Mouse (Mus musculus) frontal cortex, adult 2 months (tissue): ENCODE data around the gene Amotl2. TPM values are rescaled to one million over a fixed set of nuclear protein-coding genes. Genes with fewer than 3 reads are reported as not detected.

ENCODE experiments used
- DNase-seq, 2 experiments: peaks; one replicate each; pipeline ENCODE4 v3.0.0; 2022; ENCODE audit warnings: low spot score in 1 of 2; ENCODE audit errors: extremely low spot score in 1 of 2
- polyA plus RNA-seq: library from polyadenylated mRNA; depleted of rRNA; stranded (reverse); fragments of >200 nt; gene quantifications from 2 replicates; pipeline ENCODE4 v1.2.3, GENCODE M21; 2012; rRNA removed

Gene Amotl2
- 13.9 and 14.1 TPM in 2 replicates for polyA plus RNA-seq

DNA sequence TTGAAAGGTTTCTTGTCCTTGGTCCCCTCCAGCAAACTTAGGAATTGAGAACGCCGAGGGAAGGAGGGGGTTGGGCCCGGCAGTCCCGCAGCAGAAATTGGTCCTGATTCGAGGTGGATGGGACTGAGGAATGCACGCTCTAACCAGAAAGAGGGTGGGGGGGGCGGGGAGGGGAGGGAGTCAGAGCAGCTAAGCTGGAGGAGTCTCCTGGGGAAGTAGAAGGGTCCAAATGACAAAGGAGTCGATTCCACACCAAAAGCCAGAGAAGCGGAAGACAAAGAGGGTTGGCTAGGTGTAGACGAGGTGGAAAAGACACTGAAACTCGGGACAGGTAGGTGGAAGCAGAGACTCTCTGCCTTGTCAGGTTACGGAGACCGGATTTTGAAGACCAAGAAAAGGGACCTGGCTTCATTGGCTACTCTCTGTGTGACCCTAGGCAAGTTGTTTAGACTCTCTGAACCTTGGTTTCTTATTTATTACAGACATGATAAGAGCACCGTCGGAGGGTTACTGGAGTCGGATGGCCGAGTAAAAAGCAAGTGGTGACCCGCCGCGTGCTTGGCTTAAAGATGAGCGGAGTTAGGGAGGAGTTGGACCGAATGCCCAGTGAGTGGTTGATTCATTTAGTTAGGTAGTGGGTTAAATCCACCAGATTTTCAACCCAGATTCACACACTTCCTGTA, at the start of gene Amotl2:
TSS of gene Amotl2 (plus strand) at position 192 of the 683 bp plus-strand sequence.
- DNase-seq = no peak

DNA sequence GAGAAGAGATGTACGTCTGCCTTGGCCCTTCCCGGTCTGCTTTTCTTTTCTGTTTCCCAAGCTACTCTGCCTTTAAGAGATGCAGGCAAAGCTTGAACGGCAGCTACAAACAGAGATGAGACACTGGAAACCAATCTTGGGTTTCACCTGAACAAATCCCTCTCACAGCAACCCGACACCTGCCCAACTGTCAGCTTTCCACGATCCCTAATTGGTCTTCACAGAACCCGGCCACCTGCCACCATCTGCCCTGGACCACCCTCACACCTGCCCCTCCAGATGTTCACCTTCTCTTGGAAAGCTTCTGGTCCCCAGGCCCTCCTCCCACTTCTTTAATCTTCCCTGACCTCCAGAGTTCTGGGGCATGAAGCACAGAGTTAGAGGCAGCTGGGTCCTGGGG, 48.4 kb upstream of the Amotl2 start:
- no peak for DNase-seq

DNA sequence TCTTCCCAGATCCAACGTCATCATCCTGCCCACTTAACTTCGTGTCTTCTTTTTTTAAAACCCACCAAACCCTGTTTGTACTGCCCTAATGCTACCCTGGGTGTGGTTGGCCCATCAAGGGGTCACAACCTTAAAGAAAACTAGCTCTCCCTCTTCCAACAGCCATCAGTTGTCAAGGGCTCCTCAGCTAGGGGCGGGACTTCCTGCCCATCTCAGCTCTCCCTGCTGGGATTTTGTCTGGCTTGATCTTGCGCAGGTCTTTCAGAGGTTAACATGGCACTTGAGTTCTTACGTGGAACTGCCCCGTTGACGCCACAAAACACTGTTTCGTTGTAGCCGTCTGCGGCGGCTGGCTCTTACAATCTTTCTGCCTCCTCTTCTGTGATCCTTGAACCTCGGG, 47.6 kb upstream of the Amotl2 start:
- DNase-seq = no peak

DNA sequence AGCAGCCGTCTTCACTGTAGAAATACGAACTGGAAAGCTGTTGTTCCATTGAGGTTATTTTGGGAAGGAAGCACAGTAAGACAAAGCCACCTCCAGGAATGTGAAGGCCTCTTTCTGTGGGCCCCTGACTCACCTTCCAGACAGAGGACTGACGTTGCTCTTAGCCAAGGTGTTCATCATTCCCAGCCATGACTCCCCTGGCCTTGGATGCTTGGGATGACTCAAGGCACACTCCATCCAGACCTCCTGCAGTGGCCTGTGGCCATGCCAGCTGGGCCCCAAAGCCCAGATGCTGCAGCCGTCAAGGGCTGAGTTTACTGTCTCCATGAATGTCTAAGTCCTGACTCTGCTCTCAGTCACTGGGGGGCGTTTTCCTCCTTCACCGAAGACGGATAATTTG, 43.1 kb upstream of the Amotl2 start:
- no peak for DNase-seq

DNA sequence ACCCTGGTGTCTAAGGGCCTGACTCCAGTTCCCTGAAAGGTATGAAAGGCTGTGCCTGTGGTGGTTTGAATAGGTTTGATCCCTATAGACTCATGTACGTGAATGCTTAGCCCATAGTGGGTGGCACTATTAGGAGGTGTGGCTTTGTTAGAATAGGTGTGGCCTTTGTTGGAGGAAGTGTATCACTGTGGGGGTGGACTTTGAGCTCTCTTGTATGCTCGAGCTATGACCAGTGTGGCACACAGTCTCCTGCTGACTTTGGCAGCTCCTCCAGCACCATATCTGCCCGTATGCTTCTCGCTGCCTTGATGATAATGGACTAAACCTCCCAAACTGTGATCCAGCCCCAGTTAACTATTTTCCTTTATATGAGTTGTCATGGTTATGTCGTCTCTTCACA, 40.5 kb upstream of the Amotl2 start:
- no peak for DNase-seq

DNA sequence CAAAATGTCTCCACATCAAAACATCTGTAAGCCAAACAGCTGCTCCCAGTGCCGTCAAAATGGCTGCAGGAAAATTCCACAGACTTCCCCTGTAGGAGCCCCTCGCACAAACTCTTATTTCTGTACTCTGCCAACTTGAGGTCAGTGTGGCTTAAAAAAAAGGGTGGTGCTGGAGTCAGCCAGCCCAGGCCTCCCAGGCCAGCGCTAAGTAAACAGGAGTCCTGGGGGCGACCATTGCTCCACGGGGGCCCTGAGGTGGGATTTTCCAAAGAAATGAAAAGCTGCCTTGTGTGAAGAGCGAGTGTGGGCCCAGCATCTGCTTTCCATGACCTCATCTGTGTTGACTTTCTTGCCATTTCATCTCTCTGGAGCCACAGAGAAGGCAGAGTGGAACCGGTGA, 35.0 kb upstream of the Amotl2 start:
- DNase-seq = no peak

DNA sequence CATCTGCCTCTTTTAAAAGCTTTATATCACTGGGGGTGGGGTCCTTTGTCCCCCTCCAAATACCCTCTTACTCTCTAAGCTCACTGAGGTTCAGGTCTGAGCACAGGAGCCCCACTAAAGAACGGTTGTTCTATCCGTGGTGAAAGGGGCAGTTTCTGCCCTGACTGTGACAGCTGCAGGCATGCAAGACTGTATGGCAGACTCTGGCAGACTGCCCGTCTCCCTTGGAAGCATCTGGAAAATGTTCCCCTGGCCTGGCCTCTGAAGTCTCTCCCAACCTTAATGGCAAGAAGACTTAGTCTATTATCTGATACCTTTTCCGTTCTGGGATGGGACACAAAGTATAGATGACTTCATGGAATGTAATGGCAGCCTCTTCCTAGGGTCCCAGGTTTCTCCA, 28.5 kb upstream of the Amotl2 start:
- no peak for DNase-seq

DNA sequence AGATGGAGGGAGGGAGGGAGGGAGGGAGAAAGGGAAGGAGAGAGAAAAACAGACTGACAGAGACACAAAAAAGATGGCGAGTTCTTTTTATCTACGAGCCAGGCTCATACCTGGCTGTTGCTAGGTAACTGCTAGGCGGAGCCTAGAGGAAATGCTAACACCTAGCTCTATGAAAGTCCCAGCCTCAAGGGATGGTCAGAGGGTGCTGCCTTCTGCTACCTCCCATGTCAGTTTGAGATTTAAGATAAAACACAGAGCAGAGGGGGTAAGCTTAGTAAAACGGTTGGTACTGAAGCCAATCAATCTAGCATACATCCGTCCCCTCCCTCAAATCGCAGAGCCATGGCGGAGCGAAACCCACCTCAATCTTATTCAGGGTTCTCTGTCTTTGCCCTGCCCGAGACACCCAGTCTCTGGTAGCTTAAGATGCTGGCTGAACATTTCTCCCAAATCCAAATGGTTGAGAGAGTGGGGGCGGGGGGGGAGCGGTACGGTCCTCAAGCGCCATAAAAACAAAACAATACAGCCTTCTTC, 27.0 kb upstream of the Amotl2 start:
- DNase-seq = peak in 1 of 2 experiments; percentile 9

DNA sequence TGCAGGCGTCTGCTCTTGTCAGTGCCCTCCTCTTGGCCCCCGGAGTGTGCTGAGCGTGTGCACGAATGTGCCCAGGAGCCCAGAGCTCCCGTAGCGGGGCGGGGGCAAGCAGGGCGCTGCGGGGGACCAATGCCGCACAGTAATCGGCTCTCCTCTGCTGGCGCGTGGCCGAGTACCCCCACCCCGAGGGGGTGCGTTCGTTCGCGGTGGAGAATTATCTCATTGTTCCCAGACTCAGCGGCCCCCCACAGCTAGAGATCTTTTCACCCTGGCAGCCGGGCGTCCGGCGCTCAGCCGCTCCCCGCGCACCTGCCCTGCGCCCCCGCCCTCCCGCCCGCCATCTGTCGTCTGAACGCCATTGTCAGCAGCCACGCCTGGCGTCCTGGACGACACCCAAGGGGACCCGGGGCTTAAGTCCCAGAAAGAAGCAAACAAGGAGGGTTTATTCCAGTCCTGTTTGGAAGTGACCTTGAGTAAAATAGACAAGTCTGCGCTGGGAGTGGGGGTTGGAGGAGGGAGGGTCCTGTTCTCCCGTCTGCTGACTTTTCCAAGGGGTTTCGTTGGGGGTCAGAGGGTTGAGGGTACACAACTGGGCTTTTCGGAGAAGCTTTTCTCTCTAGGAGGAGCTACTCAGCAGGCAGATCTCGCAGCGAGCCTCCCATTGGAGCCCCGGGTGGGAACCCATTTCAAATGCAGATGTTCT, 26.4 kb upstream of the Amotl2 start:
- peak in 1 of 2 experiments; percentile 39 for DNase-seq

DNA sequence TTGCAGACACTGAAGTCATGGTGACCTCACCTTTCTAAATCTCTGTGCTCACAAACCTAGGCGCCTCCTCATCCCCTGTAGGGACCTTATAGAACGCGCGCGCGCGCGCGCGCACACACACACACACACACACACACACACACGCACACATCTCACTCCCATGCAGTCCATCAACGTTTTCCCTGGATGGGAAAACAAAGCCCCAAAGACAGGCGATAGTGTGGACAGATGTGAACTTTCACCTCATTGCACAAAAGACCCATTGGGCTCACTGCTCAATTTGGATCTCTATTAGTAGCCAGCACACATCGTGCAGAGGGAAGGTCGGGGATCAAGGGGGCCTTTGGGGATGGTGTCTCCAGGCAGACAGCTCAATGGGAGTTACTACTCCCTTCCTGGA, 25.6 kb upstream of the Amotl2 start:
- no peak for DNase-seq

DNA sequence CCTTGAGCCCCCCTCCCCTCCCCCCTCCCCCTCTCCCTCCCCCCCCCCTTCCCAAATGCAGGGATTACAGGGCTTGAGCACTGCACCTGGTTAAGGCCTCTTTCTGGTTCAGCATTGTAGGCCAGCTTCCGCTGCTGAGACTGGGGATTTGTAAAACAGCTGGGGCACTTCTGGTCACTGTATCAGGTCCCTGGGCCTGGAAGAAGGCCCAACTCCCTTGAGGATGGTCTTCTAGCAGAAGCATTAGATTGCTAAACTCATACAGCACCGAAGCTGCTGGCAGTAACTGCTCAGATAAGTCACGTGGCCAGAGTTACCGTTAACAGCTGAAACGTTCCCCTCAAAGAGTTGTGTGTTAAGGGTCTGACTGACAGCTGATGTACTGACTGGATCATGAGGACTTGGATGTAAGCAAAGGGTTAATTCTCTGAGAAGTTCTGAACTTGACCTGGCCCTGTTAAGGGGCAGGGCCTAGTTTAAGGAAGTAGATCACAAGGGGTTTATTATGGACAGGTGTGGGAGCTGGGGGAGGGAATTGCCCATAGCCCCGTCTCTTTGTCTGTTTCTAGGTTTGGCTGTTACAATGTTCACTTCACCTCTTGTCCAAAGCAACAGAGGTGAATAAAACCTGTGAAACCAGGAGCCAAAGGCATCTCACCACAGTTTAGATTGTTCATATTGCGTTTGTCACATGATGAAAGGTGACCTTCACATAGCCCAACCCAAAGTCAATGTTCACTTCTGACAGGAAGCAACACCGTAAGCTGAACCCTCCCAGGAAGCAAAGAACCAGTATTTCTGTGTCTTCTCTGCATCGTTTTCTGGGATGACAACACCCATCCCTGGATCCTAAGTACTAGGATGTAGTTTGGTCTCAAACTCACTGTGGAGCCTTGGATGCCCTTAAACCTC, 23.7 kb upstream of the Amotl2 start:
- no peak for DNase-seq

DNA sequence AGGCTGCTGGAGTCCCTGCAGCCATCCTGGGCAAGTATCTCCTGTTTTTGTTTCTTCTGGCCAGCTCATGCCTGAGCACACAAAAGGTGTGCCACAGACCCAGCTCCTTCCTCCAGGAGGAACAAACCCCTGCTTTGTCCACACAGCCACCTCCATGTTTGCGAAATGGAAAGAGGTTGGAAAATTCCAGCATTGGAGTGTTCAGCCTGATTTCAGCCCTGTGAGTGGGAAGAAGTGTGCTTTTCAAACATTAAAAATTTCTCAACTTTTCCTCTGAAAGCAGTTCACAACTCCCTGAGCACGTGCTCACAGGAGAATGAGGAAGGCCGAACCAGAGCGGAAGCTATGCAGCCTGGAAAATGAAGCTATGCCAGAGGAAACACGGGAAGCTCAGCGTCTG, 15.4 kb upstream of the Amotl2 start:
- no peak for DNase-seq

DNA sequence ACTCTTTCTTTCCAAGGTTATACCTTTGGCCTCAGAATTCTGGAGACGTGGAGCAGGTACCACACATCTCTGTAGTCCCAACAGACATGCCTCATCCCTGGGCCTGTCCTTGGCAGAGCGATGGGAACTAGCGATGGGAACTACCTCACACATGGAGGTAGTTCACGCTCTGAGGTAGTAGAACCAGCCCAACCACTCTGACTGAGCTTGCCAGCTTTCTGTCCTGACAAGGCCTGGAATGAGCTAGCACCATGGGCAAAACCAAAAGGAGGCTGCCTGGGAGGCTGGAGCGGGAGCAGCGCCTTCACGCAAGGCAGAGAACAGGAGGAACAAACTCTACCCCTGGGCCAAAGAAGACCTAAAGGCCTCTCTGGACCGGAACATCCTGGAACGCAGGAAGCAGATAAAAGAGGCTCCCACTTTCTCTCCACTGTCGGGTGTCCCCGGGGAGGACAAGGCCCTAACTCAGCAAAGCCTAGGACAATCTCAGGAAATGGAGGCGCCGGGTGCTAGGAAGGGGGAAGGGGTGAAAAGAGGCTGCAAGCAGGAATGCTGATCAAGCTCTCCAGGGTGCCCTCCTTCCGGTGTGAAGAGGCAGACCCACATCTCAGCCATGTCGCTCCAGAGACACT, 6.9 kb upstream of the Amotl2 start:
- no peak for DNase-seq

DNA sequence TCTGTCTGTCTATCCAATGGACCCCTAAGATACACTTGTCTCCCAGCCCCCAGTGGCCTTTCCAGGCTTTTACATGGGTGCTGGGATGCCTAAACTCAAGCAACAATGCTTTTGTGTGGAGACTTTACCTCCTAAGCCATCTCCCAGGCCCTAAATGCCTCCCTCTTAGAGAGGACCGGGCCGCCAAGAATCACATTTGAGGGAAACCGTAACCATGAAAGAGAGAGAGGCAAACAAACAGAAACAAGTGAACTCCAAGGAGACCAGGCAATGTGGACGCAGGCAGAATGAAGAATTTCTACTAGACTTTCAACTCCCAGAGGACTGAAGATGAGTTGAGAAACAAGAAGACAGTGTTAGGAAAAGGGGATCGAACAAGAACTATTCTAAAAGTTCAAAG, 6.0 kb upstream of the Amotl2 start:
- DNase-seq = no peak

DNA sequence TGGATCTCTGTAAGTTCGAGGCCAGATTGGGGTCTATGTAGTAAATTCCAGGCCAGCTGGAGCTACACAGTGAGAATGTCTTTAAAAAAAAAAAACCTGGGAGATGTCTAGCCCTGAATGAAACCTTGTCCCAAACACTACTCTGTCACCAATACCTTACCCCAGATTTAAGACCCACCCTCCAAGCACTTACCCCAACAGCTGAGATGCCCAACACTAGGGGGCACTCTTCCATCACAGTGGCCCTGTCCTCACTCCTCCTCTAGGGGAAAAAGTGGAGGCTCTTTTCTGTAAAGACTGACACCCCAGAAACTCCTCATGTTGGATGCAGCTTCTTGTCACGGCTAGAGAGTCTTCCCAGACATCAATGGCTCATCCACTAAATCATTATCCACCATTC, 2.7 kb upstream of the Amotl2 start:
- peak in 1 of 2 experiments; percentile 75 for DNase-seq

DNA sequence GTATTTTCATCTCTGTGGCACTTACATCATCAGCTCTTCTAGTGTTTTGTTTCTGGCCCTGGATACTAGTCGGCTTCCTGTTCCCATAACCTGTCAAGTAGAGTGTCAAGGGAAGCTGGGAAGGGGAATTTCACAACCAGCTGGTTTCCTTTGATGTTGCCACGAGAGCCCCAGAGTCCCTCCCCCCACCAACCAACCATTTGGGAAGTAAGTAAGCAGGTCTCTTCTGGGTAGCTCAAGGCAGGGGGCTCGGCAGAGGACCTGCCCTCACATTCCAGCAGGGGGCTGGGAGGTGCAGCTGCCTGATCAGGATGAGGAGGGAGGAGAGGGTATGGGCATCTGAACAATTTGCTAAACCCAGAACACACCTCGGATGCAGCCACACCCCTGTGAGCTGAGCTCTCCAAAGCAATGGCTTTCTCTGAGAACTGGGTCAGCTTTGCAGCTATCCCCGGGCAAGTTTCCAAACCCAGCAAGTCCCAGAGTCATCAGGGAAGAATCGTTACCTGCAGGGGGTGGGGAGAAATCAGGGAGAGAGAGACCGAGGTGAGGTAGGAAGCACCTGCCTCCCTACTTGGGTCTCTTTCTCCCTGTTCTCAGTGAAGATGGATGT, 1.5 kb upstream of the Amotl2 start:
- DNase-seq = no peak

DNA sequence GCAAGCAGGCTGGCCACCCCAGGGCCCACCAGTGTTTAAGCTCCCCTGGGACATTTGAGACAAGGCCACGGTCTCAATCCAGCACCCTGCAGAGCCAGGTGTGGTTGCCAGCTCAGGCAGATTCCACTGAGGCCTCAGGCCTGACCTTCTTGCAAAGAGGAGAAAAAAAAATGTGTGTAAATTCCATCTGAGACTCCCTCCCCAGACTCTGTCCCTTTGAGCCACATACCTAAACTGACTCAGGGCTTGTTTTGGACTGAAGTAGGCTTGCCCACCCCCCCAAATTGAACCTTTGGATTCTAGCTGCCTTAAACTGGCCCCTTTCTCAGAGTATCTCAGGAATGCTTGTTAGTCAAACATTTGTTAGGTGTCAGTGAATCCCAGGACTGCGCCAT, 969 bp upstream of the Amotl2 start:
- DNase-seq = no peak

DNA sequence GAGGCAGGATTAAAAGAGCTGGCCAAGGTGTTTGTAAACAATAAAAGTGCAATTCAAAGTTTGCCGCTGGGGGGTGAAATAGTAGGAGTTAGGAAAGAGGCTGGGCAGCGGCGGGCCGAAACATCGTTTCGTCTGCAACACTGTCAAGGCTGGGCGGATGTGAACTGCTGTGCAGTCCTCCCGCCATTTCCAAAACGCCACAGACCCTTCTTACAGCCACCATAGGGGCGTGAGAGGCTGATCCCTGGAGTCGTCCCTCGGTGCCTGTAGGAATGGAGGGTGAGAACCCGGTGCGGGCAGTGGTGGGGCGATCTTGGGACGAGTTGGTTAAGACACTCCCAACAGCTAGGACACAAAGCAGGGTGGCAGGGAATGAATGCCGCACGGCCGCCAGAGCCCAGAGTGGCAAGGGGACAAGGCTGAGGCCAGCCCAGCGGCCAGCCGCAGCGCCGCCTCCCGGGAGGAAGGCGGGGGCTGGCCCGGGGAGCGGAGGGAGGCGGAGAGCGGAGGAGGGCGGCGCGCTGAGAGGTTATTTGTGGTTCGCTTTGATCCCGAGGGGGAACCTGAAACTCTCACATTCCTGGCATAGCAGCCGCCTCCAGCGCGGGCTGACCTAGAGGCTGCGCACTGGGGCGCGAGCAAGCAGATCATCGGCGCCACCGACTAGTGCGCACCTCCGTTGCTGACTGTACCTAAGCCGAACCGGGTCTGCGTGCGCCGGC, 853 bp downstream of the Amotl2 start:
- DNase-seq = peak; percentile 65 to 82

DNA sequence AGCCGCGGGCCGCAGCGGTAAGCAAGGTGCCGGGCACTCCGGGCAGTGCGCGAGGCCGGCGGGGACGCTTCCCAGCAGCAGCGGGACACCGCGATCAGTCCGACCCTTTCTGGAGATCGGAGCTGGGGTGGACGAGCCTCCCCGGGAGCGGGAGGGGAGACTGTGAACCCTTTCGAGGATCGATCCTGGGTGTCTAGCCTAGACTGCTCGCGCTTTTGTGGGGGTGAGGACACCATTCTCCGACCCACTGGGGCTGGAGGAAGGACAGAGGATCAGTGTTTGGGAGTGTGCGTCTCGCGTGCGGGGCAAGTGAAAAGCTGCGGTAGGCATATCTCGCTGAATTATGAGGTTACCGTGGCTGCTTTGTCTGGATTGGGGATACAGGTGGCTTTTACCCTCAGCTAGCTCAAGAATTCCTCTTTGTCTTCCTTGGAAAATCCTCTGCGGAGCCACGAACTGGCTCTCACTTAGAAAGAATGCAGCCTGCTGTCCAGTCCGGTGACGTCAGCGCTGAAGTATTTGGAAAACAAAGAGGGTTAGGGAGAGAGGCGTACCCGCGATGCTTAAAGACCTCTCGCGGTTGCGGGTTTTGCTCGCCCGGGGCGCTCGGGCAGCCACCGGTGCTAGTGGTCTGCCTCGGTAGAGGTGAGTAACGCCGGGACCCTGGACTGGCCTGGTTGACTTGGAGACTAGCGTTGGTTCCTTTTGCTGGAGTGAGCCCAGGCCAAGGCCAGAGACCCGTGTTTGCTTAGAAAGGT, 1.6 kb downstream of the Amotl2 start:
- peak; percentile 30 to 65 for DNase-seq
